Comparison of ENCODE assay signal across 8 mouse cellular contexts in genomic region chr4:101656956-101657570, GRCm38 (mm10). TPM values are rescaled to one million over a fixed set of nuclear protein-coding genes. Genes with fewer than 3 reads are reported as not detected.
DNase-seq lines count a peak whose midpoint lies in the region; ATAC-seq and TF ChIP-seq lines count a peak whose summit lies in the region.
"Had no signal": no experiment of that assay in that cellular context is flagged by ENCODE, and none has a peak within 500 bp of the region (broad histone marks: within the 10 kb centered on the region; RNA-seq: fewer than 3 reads in every experiment).

No protein-coding gene starts in this region.

- H3K9ac ChIP-seq in kidney, postnatal 0 days (ENCODE audit: low read depth, low read length): no peak overlapping the region
- H3K9ac ChIP-seq: limb, embryonic 12.5 days had no signal

- peak; percentile 73 for TF ChIP-seq CTCF in kidney, postnatal 0 days (IDR thresholded peaks at IDR 0.05; ENCODE audit: low read depth)

- no peaks in the 10 kb centered on the region for H3K27me3 ChIP-seq in kidney, postnatal 0 days (ENCODE audit: insufficient read depth, low read length)
- H3K27me3 ChIP-seq: limb, embryonic 12.5 days had no signal

- H3K4me2 ChIP-seq in kidney, postnatal 0 days (ENCODE audit: low read length): no peak overlapping the region
- H3K4me2 ChIP-seq: limb, embryonic 12.5 days had no signal

- no peaks in the 10 kb centered on the region for H3K9me3 ChIP-seq in kidney, postnatal 0 days (replicated peaks; ENCODE audit: low read length)
- H3K9me3 ChIP-seq: limb, embryonic 12.5 days had no signal

- WGBS in kidney, postnatal 0 days: 61% methylated on average over 6 of the region's 6 CpGs

- ATAC-seq in kidney, postnatal 0 days (replicated peaks; ENCODE audit: low FRiP score, low read depth): no peak
- peak; percentile 51; the same call in 1 of the 2 replicates for ATAC-seq in granulocyte monocyte progenitor cell, adult 5-6 weeks (replicated peaks; ENCODE audit: poor library complexity, severe bottlenecking)

- H3K36me3 ChIP-seq in kidney, postnatal 0 days (ENCODE audit: insufficient read depth, low read length): peaks cover 15% of the 10 kb centered on the region; the same call in 1 of the 2 replicates

- H3K4me3 ChIP-seq in kidney, postnatal 0 days (replicated peaks; ENCODE audit: low read depth, low read length): no peak overlapping the region
- H3K4me3 ChIP-seq: limb, embryonic 12.5 days had no signal

- H3K4me1 ChIP-seq in kidney, postnatal 0 days (replicated peaks; ENCODE audit: insufficient read depth, low read length): no peaks in the 10 kb centered on the region

- DNase-seq in kidney, postnatal 0 days (ENCODE audit: low spot score): peak; percentile 67
- DNase-seq in kidney, postnatal 14 days: no peak
- DNase-seq in Muller cell, postnatal 12 days (ENCODE audit: inconsistent ontology term): peak; percentile 9
- peak; percentile 72 for DNase-seq in retina, embryonic 14.5 days (ENCODE audit: low spot score)
- DNase-seq in gastrocnemius, postnatal 10 days: no peak
- no peak for DNase-seq in adrenal gland, adult 8-10 months

- H3K27ac ChIP-seq in kidney, postnatal 0 days: no peak overlapping the region
- H3K27ac ChIP-seq: limb, embryonic 12.5 days had no signal

RNA-seq across cellular contexts. Expression of gene Leprot, which starts 9.5 kb away (rescaled TPM):
- polyA plus RNA-seq in kidney, postnatal 0 days (2015; fragmentation: Nextera tagmentation; extraction: Ambion mirVana): 113 and 117 TPM in 2 replicates
- total RNA-seq in granulocyte monocyte progenitor cell, adult 5-6 weeks (2014; fragmentation: Nextera tagmentation): 31.4 and 46.0 TPM in 2 replicates
- 45.3 and 45.7 TPM in 2 replicates for total RNA-seq in granulocyte monocyte progenitor cell, adult 5-6 weeks (2017)
- 10 to 100 TPM; 29.7 to 31.2 TPM for total RNA-seq in gastrocnemius, postnatal 10 days (2021)
- 10 to 100 TPM; 61.4 to 92.7 (median 75.5) TPM for total RNA-seq in adrenal gland, adult 8-10 months (2022)

Comparison
In these comparisons a context has a peak if more than half of its experiments do, and no peak if none do; other contexts are left out.
1. DNase-seq: peak in kidney, postnatal 0 days (single experiment), Muller cell, postnatal 12 days (single experiment) and retina, embryonic 14.5 days (single experiment); none in kidney, postnatal 14 days (single experiment), gastrocnemius, postnatal 10 days (single experiment) and adrenal gland, adult 8-10 months (single experiment).